Mouse (Mus musculus) kidney, postnatal 10 days (tissue): ENCODE measurements at regions not wholly inside any gene's neighbourhood (a gene's known extent, or its start where the extent isn't known, plus 50 kb on each side); places are given as distances from the start of the nearest gene placed in this dataset.

Experiments
- DNase-seq: peaks from one replicate; pipeline ENCODE4 v3.0.0; 2021; ENCODE audit warnings: mixed read lengths

DNA sequence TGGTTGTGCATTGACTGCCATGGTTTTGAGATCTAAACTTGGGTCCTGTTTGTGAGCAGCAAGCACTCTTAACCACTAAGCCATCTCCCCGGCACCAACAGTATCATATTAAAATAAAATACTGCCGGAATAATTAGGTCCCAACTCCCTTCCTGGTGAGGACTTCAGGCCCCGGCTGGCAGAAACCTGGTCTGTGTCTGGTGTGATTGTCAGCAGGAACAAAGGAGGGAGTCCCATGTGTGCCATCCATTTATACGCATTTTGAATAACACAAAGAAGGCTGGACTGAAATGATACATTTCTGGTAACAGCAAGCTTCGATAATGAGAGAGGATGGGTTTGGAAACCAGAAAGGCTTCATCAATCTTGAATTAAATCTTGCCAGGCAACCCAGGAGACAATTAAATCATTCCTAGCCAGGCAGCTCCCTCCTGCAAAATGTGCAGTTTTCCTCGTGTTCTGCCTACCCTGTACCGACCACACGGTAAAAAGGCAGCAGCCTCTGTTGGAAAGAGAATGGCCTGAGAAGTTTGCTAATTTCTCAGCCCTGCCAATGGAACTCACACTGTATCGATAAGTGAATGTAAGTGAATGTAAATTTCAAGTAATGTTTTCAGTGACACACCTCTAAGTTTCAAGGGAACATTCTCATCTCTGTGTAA lies 80.5 kb upstream of the Zwint start:
- DNase-seq: no peak

GRCm38 (mm10) chr10:72577713-72578112 lies 76.9 kb upstream of the Zwint start:
- no peak for DNase-seq

DNA sequence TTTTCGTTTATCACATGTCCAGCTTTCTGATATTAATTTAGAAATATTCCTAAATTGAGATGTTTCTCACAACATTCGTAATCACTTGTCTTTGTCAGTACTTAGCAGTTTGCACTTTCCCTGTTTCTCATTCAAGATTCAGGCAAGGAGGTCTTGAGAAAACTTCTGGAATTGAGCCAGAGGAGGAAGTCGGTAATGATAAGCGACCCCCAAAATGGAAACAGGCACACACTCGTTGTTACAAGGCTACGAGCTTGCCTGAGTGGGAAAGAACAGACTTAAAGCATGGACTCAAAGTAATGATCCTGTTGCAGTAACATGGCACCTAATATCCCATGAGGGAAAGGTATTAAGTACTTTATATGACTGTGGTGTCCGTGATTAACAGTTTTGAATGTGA lies 76.1 kb upstream of the Zwint start:
- no peak for DNase-seq

- no peak for DNase-seq
Measured at GRCm38 (mm10) chr10:72581311-72581710, 73.3 kb upstream of the Zwint start.

DNA sequence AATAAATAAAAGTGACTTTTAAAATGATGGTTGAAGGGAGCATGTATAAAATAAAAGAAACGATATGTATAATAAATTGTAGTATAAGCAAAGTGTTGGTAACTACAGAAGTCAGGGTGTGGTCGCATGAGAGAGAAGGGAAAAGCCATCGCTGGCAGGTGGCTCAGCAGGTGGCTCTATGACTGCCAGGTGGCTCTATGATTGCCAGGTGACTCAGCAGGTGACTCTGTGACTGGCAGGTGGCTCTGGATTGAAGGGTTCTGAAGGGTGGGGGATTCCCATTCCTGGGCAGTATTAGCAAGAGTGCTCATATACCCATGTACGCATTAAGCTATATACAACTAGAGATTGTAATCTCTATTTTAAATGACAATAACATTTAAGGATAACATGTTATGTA lies 66.1 kb upstream of the Zwint start:
- DNase-seq: no peak

DNA sequence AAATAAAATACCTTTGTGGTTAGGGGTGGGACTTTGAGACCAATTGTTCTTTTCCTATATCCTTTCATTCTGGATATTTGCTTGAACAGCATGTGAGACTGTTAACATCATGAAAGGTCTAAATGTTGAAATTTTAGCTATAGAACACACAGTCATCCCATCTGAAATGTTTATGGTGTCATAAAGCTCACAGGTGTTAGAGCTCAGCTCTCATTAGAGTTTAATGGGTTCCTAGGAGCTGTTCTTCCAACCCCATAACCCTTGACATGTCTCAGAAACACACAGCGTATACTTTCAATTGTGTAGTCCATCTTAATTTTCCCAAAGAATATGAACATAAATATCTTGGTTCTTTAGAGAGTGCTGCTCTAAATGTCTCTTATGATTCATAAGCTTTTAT lies 61.6 kb upstream of the Zwint start:
- no peak for DNase-seq
